Mouse (Mus musculus) heart, postnatal 0 days (tissue): ENCODE data around the gene Cpa5.

ENCODE experiments used
- CTCF ChIP-seq: IDR thresholded peaks from 2 replicates; pipeline ENCODE4 v1.5.1; 2016; ENCODE audit warnings: antibody characterized with exemption, control low read depth, low read depth
- EP300 ChIP-seq: IDR thresholded peaks from 2 replicates; pipeline ENCODE4 v1.6.1; 2016; ENCODE audit warnings: antibody characterized with exemption, low read depth

- TF ChIP-seq EP300 = no peak
- TF ChIP-seq CTCF = no peak
Observed at GRCm38 (mm10) chr6:30674714-30675280, 64.0 kb downstream of the Cpa5 start.
